Mouse (Mus musculus): ENCODE measurements around the gene Tmem106c. TPM values are rescaled to one million over a fixed set of nuclear protein-coding genes. Genes with fewer than 3 reads are reported as not detected.

Tmem106c gene
- total and polyA plus RNA-seq, 3 experiments: 10.2 to 21.9 (median 11.1) TPM

DNA sequence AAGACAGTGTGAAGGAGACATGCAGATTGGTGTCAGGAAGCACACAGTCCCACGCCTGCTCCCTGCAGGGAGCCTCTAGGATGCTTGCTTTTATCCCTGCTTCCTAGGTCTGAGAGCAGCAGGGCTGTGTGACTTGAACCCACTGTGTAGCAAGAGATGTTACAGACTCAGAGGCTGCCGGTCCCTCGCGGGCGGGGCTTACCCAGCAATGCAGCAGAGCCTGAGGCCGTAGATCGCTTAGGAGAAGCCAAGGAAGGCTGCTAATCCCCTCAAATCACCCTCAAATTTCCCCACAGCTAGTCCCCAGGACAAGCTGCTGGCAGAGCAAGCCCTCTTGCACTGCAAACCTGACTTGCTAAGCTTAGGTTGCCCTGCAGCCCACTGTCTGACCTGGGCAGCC lies 15.3 kb upstream of the Tmem106c start:
- 64% methylated on average over 7 of the region's 7 CpGs for WGBS
- no peak overlapping the region for H3K9ac ChIP-seq (ENCODE audit: low read depth, low read length)
- intact Hi-C loops (cut with DNase I): no loop called here

GRCm38 (mm10) chr15:97949706-97950105 lies 14.3 kb upstream of the Tmem106c start:
- DNase-seq: no peak
- WGBS: 62% methylated on average over 3 of the region's 3 CpGs
- Histone ChIP-seq H3K9ac (ENCODE audit: low read depth, low read length) (no peak overlapping the region), H3K27ac (no peak overlapping the region), H3K27me3 (ENCODE audit: control insufficient read depth, insufficient read depth, low read length) (no peaks in the 10 kb centered on the region), H3K79me2 (replicated peaks; ENCODE audit: control insufficient read depth, insufficient read depth, low read length) (no peaks in the 10 kb centered on the region), H3K4me1 (ENCODE audit: control insufficient read depth, insufficient read depth, low read length) (no peaks in the 10 kb centered on the region; the same call in 1 of the 2 replicates), H3K4me3 (no peak overlapping the region), H3K36me3 (ENCODE audit: control insufficient read depth, insufficient read depth, low read length) (no peaks in the 10 kb centered on the region)
- intact Hi-C loops (cut with DNase I): loop anchor here (5.0 kb wide), 4 partner anchors 77 to 232 kb away; no protein-coding TSS in a partner anchor
- no peak for TF ChIP-seq CTCF (IDR thresholded peaks at IDR 0.05)

More for the DNA sequence above, 15.3 kb upstream of the Tmem106c start:
- no peaks in the 10 kb centered on the region for H3K36me3 ChIP-seq (ENCODE audit: control insufficient read depth, insufficient read depth, low read length)
- H3K79me2 ChIP-seq (replicated peaks; ENCODE audit: control insufficient read depth, insufficient read depth, low read length): no peaks in the 10 kb centered on the region
- H3K27ac ChIP-seq: no peak overlapping the region
- H3K27me3 ChIP-seq (ENCODE audit: control insufficient read depth, insufficient read depth, low read length): no peaks in the 10 kb centered on the region
- no peak for DNase-seq
- no peak overlapping the region for H3K4me3 ChIP-seq
- TF ChIP-seq EP300 (IDR thresholded peaks at IDR 0.05; ENCODE audit: insufficient read depth, low read depth, low read length): no peak
- no peaks in the 10 kb centered on the region; the same call in 1 of the 2 replicates for H3K4me1 ChIP-seq (ENCODE audit: control insufficient read depth, insufficient read depth, low read length)

DNA sequence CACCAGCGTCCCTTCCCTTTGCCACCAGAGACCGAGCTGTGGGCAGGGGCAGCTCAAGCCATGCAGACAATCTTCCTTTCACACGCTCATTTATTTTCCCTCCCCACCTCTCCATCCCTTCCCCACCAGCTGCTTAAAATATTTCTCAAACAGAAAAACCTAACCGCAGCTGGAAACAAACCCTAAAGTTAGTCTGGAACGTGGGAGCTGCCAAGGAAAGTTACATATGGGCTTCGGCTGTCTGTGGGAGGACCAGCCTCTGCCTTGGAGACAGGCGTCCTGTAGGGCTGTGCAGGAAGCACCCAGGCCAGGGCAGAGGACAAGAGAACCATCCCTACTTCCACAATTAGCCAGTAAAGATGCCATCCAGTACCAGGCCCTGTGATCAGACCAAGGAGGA lies 13.8 kb upstream of the Tmem106c start:
- no peak for DNase-seq
- no peak overlapping the region for H3K9ac ChIP-seq (ENCODE audit: low read depth, low read length)
- WGBS: 56% methylated on average over 7 of the region's 7 CpGs
- H3K27me3 ChIP-seq (ENCODE audit: control insufficient read depth, insufficient read depth, low read length): no peaks in the 10 kb centered on the region
- no peaks in the 10 kb centered on the region; the same call in 1 of the 2 replicates for H3K4me1 ChIP-seq (ENCODE audit: control insufficient read depth, insufficient read depth, low read length)
- no peak for TF ChIP-seq EP300 (IDR thresholded peaks at IDR 0.05; ENCODE audit: insufficient read depth, low read depth, low read length)
- TF ChIP-seq POLR2A (IDR thresholded peaks at IDR 0.05; ENCODE audit: insufficient read depth, low read depth, low read length): no peak
- TF ChIP-seq CTCF (IDR thresholded peaks at IDR 0.05): no peak
- intact Hi-C loops (cut with DNase I): loop anchor here (5.0 kb wide), 4 partner anchors 78 to 233 kb away; no protein-coding TSS in a partner anchor
- no peak overlapping the region for H3K4me3 ChIP-seq
- H3K36me3 ChIP-seq (ENCODE audit: control insufficient read depth, insufficient read depth, low read length): no peaks in the 10 kb centered on the region
- no peak overlapping the region for H3K27ac ChIP-seq
- no peaks in the 10 kb centered on the region for H3K79me2 ChIP-seq (replicated peaks; ENCODE audit: control insufficient read depth, insufficient read depth, low read length)

- Histone ChIP-seq H3K27me3 (ENCODE audit: control insufficient read depth, insufficient read depth, low read length) (no peaks in the 10 kb centered on the region), H3K9ac (ENCODE audit: low read depth, low read length) (no peak overlapping the region), H3K36me3 (ENCODE audit: control insufficient read depth, insufficient read depth, low read length) (no peaks in the 10 kb centered on the region), H3K79me2 (replicated peaks; ENCODE audit: control insufficient read depth, insufficient read depth, low read length) (no peaks in the 10 kb centered on the region), H3K4me1 (ENCODE audit: control insufficient read depth, insufficient read depth, low read length) (no peaks in the 10 kb centered on the region; the same call in 1 of the 2 replicates), H3K4me3 (no peak overlapping the region), H3K27ac (no peak overlapping the region)
- no peak; the same call in 1 of the 2 replicates for TF ChIP-seq CTCF (IDR thresholded peaks at IDR 0.05)
- TF ChIP-seq EP300 (IDR thresholded peaks at IDR 0.05; ENCODE audit: insufficient read depth, low read depth, low read length): peak; percentile 62; the same call in 1 of the 2 replicates
- TF ChIP-seq POLR2A (IDR thresholded peaks at IDR 0.05; ENCODE audit: insufficient read depth, low read depth, low read length): no peak
- intact Hi-C loops (cut with DNase I): loop anchor here (1.0 to 5.0 kb wide), 5 partner anchors 80 to 235 kb away; no protein-coding TSS in a partner anchor
- whole genome bisulfite sequencing: 16% methylated on average over 16 of the region's 16 CpGs
- peak; percentile 40 to 67 for DNase-seq
These were observed 11.7 kb upstream of the Tmem106c start for GRCm38 (mm10) chr15:97952137-97952888.

DNA sequence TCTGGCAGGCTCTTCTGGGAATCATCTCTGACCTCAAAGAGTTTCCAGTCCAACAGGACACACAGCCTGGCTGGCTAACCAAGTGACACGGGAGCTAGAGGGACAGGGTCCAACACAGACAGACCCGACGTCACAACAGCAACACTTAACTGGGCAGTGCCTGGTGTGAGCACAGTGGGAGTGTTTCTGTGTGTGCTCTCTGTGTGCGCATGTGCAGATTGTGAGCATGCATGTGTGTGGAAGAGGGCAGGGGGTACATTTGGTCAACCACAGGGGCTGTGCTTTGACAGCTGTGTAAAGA lies 11.2 kb upstream of the Tmem106c start:
- Histone ChIP-seq H3K27me3 (ENCODE audit: control insufficient read depth, insufficient read depth, low read length) (no peaks in the 10 kb centered on the region), H3K9ac (ENCODE audit: low read depth, low read length) (no peak overlapping the region), H3K4me1 (ENCODE audit: control insufficient read depth, insufficient read depth, low read length) (no peaks in the 10 kb centered on the region; the same call in 1 of the 2 replicates), H3K36me3 (ENCODE audit: control insufficient read depth, insufficient read depth, low read length) (no peaks in the 10 kb centered on the region), H3K79me2 (replicated peaks; ENCODE audit: control insufficient read depth, insufficient read depth, low read length) (no peaks in the 10 kb centered on the region), H3K27ac (no peak overlapping the region), H3K4me3 (no peak overlapping the region)
- intact Hi-C loops (cut with DNase I): loop anchor here (1.0 to 5.0 kb wide), 5 partner anchors 81 to 236 kb away; no protein-coding TSS in a partner anchor
- TF ChIP-seq CTCF (IDR thresholded peaks at IDR 0.05) (no peak), EP300 (IDR thresholded peaks at IDR 0.05; ENCODE audit: insufficient read depth, low read depth, low read length) (no peak)
- 51% methylated on average over 4 of the region's 4 CpGs for WGBS
- DNase-seq: no peak

- 77% methylated on average over 8 of the region's 8 CpGs for WGBS
- TF ChIP-seq POLR2A (IDR thresholded peaks at IDR 0.05; ENCODE audit: insufficient read depth, low read depth, low read length) (no peak), EP300 (IDR thresholded peaks at IDR 0.05; ENCODE audit: insufficient read depth, low read depth, low read length) (no peak), CTCF (IDR thresholded peaks at IDR 0.05) (no peak)
These were observed 9.3 kb upstream of the Tmem106c start for GRCm38 (mm10) chr15:97954671-97955070.

More at GRCm38 (mm10) chr15:97954671-97955070, 9.3 kb upstream of the Tmem106c start:
- no peaks in the 10 kb centered on the region; the same call in 1 of the 2 replicates for H3K4me1 ChIP-seq (ENCODE audit: control insufficient read depth, insufficient read depth, low read length)
- no peak overlapping the region for H3K9ac ChIP-seq (ENCODE audit: low read depth, low read length)
- intact Hi-C loops (cut with DNase I): loop anchor here (5.0 kb wide), 4 partner anchors 82 to 237 kb away; no protein-coding TSS in a partner anchor
- H3K36me3 ChIP-seq (ENCODE audit: control insufficient read depth, insufficient read depth, low read length): no peaks in the 10 kb centered on the region
- no peaks in the 10 kb centered on the region for H3K79me2 ChIP-seq (replicated peaks; ENCODE audit: control insufficient read depth, insufficient read depth, low read length)
- no peak overlapping the region for H3K4me3 ChIP-seq
- no peaks in the 10 kb centered on the region for H3K27me3 ChIP-seq (ENCODE audit: control insufficient read depth, insufficient read depth, low read length)
- no peak for DNase-seq
- no peak overlapping the region for H3K27ac ChIP-seq

Data from heart, adult 2 months (tissue).